Mouse (Mus musculus) limb, embryonic 15.5 days (tissue): ENCODE results near the gene Ccdc85b. TPM values are rescaled to one million over a fixed set of nuclear protein-coding genes. Genes with fewer than 3 reads are reported as not detected.

Experiments
- polyA plus RNA-seq: library from polyadenylated mRNA; unstranded; fragments of >200 nt; fragmentation: Nextera tagmentation; extraction: Ambion mirVana; gene quantifications from 2 replicates; pipeline ENCODE4 v1.2.1, GENCODE M21; 2015

The Ccdc85b gene
- polyA plus RNA-seq, 1 experiment from 2014 or later, result 6.9 TPM

Other genes starting within 250 kb of the Ccdc85b start
- gene Pacs1, start 184.8 kb downstream of the Ccdc85b start, polyA plus RNA-seq, result 19.9 and 23.7 TPM in 2 replicates
- 291 and 302 TPM in 2 replicates for gene Sf3b2, start 162.4 kb downstream of the Ccdc85b start, polyA plus RNA-seq
- gene Gal3st3, start 159.6 kb downstream of the Ccdc85b start, polyA plus RNA-seq, result 4.7 and 5.5 TPM in 2 replicates
- gene Catsper1, start 122.2 kb downstream of the Ccdc85b start, polyA plus RNA-seq, result not detected in 2 replicates
- 40.0 and 50.9 TPM in 2 replicates for gene Cst6, start 108.3 kb downstream of the Ccdc85b start, polyA plus RNA-seq
- 57.3 and 60.1 TPM in 2 replicates for gene Eif1ad, start 91.2 kb downstream of the Ccdc85b start, polyA plus RNA-seq
- 372 and 374 TPM in 2 replicates for gene Banf1, start 90.7 kb downstream of the Ccdc85b start, polyA plus RNA-seq
- 67.0 and 72.1 TPM in 2 replicates for gene Sart1, start 69.2 kb downstream of the Ccdc85b start, polyA plus RNA-seq
- gene Tsga10ip, start 55.4 kb downstream of the Ccdc85b start, polyA plus RNA-seq, result 0.42 TPM in 1 of 2 replicates, not detected in the other
- 254 and 257 TPM in 2 replicates for gene Drap1, start 32.9 kb downstream of the Ccdc85b start, polyA plus RNA-seq
- 68.6 and 69.9 TPM in 2 replicates for gene AI837181, start 32.8 kb downstream of the Ccdc85b start, polyA plus RNA-seq
- not detected in 2 replicates for gene Fosl1, start 10.3 kb downstream of the Ccdc85b start, polyA plus RNA-seq
- 99.3 and 105 TPM in 2 replicates for gene Fibp, start 2.7 kb upstream of the Ccdc85b start, polyA plus RNA-seq
- 0.82 and 1.7 TPM in 2 replicates for gene Ctsw, start 10.6 kb upstream of the Ccdc85b start, polyA plus RNA-seq
- 221 and 223 TPM in 2 replicates for gene Efemp2, start 16.1 kb upstream of the Ccdc85b start, polyA plus RNA-seq
- gene Mus81, start 30.5 kb upstream of the Ccdc85b start, polyA plus RNA-seq, result 35.5 and 36.6 TPM in 2 replicates
- gene Cfl1, start 32.6 kb upstream of the Ccdc85b start, polyA plus RNA-seq, result 2,209 and 2,356 TPM in 2 replicates
- not detected in 2 replicates for gene 1700020D05Rik, start 45.9 kb upstream of the Ccdc85b start, polyA plus RNA-seq
- 9.4 and 10.3 TPM in 2 replicates for gene Snx32, start 52.6 kb upstream of the Ccdc85b start, polyA plus RNA-seq
- gene Ovol1, start 102.8 kb upstream of the Ccdc85b start, polyA plus RNA-seq, result 30.1 and 30.3 TPM in 2 replicates
- gene Ap5b1, start 110.1 kb upstream of the Ccdc85b start, polyA plus RNA-seq, result 4.3 and 4.4 TPM in 2 replicates
- 115 and 116 TPM in 2 replicates for gene Rnaseh2c, start 144.0 kb upstream of the Ccdc85b start, polyA plus RNA-seq
- gene Kat5, start 152.3 kb upstream of the Ccdc85b start, polyA plus RNA-seq, result 43.3 and 48.7 TPM in 2 replicates
- 57.3 and 62.0 TPM in 2 replicates for gene Rela, start 179.6 kb upstream of the Ccdc85b start, polyA plus RNA-seq
- 31.1 and 31.2 TPM in 2 replicates for gene Sipa1, start 205.8 kb upstream of the Ccdc85b start, polyA plus RNA-seq
- 22.7 and 24.9 TPM in 2 replicates for gene Map3k11, start 230.8 kb upstream of the Ccdc85b start, polyA plus RNA-seq
- 18.5 and 20.9 TPM in 2 replicates for gene Pcnx3, start 231.0 kb upstream of the Ccdc85b start, polyA plus RNA-seq
- gene Kcnk7, start 246.5 kb upstream of the Ccdc85b start, polyA plus RNA-seq, result 3.1 and 4.4 TPM in 2 replicates